Mouse (Mus musculus) heart, postnatal 0 days (tissue): ENCODE results near the gene Klk1.

Experiments
- CTCF ChIP-seq: IDR thresholded peaks from 2 replicates; pipeline ENCODE4 v1.5.1; 2016; ENCODE audit warnings: antibody characterized with exemption, control low read depth, low read depth
- EP300 ChIP-seq: IDR thresholded peaks from 2 replicates; pipeline ENCODE4 v1.6.1; 2016; ENCODE audit warnings: antibody characterized with exemption, low read depth

- TF ChIP-seq CTCF (no peak), EP300 (no peak)
These were observed 32.1 kb downstream of the Klk1 start, which contains the start of gene Acp4 for GRCm38 (mm10) chr7:44257278-44257677.
